Mouse (Mus musculus): ENCODE measurements around the gene Tbc1d15. TPM values are rescaled to one million over a fixed set of nuclear protein-coding genes. Genes with fewer than 3 reads are reported as not detected.

The Tbc1d15 gene
- total RNA-seq, 2 experiments from 2014 or later = 35.6 to 39.4 TPM

DNA sequence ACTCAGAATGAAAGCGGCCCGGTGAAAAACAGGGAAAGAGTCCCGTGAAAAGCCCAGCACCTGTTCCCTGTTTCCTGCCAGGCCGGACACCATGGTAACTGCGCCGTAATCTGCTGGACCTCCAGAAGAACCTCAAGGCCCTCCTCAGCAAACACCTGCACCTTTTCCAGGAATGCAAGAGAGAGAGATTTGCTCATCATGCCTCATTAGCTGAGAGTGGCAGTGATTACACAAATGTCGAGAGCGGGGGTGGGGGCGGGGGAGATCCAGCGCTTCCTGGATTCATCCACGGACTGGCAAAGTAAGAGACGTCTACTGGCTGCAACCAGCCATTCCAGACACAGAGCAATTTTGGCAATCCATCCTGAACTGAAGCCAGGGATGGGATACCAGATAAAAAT lies 75.7 kb downstream of the Tbc1d15 start:
- intact Hi-C loops (cut with DNase I; ENCODE audit: low total_unique reads) = no loop called here

DNA sequence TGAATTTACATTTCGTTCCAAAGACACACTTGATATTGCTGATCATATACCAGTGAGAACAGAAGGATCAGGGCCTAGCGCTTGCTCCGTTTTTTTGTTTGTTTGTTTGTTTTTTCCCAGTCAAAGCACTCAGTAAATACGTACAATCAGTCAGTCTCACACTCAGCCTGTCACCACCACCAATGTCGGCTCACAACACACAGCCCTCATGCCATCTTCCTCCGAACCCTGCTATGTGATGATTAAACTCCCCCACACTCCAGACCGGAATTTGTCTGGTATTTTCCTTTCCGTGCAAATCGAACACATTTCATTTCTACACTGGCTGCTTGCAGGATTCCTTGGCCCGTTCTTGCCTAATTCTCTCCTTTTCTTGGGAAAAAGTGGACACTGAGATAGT lies 77.9 kb downstream of the Tbc1d15 start:
- intact Hi-C loops (cut with DNase I; ENCODE audit: low total_unique reads) = no loop called here
- DNase-seq = no peak

More for the DNA sequence above, 75.7 kb downstream of the Tbc1d15 start:
- DNase-seq = no peak

DNA sequence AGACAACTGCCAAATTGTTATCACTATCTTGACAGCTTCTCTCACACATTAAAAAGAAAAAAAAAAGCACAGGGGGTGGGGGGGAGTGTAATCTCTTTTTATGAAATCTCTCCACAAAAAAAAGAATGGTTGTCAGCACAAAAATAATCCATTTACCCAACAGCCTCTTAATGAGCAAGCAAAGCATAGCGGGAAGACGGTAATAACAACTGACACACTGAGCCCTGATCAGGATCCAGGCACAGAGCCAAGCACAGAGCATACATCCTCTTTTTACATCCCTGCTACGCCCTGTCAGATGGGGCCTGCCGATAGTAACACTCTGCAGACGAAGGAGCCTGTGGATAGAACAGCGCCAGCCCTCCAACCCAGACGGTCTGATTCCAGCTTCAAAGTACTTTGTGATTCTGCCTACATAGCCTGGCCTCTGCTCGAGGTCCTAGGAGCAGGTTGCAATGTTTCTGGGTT lies 79.9 kb downstream of the Tbc1d15 start:
- DNase-seq = no peak
- intact Hi-C loops (cut with DNase I; ENCODE audit: low total_unique reads) = no loop called here

DNA sequence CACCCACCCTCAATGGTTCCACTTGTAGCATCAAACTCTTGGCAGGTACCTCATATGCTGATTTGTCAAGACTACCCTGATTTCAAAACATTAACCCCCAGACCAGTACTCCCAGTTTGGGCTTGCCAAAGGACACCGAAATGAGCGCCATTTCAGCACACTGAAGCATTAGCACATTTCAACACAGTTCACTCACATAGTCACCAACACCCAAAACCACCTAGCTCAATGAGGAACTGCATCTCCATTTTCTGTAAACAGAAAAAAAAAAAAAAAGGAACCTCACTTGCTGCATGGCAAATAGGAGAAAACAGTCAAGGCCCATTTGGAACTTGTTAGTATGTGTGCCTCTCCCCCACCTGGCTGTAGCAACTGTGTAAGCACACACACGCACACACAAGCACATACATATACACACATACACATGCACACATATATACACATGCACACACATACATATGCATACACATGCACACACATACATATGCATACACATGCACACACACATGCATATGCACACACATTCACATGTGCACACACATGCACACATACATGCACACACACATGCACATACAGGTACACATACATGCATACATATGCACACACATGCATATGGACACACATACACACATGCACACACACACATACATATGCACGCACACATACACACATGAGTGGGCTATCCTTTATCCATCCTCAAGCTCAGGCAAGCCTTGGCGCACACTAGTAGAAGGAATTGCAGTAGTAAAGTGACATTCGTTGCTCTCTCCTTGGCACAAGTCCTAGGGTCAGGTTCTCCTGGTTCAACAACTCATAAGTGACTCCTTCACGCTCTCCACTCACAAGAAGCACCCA lies 80.5 kb downstream of the Tbc1d15 start:
- intact Hi-C loops (cut with DNase I; ENCODE audit: low total_unique reads) = no loop called here
- no peak for DNase-seq

DNA sequence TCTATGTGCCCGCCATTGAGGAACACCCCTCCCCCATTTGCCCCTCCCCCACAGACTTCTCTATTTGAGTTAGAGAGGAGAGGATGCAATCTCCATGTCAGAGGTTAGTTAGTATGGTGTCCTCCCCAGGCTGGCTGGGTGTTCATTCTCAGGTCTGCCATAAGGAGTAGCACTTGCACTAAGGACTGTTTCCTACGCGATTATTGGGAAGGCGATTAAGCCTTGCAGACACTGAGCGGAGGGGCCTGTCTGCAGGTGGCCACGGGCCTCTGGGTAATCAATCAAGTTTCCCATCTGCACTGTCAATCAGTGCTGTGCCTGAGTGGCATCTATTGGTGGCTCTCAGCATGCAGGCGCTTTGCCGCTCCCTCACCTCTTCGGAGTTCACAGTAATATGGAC lies 81.9 kb downstream of the Tbc1d15 start:
- intact Hi-C loops (cut with DNase I; ENCODE audit: low total_unique reads) = no loop called here
- DNase-seq = no peak

DNA sequence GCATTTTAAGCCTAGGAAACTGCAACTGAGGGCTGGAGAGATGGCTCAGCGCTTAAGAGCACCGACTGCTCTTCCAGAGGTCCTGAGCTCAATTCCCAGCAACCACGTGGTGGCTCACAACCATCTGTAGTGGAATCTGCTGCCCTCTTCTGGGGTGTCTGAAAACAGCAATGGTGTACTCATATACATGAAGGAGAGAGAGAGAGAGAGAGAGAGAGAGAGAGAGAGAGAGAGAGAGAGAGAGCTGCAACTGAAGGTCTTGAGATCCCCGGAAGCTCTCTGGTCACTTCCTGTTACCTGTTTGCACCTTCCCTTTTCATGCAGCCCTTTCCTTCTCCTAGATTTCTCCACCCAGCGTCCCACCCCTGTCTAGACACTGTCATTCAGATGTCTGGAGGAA lies 91.0 kb downstream of the Tbc1d15 start:
- DNase-seq = no peak
- intact Hi-C loops (cut with DNase I; ENCODE audit: low total_unique reads) = no loop called here

Other genes starting within 250 kb of the Tbc1d15 start
- not detected for gene Tph2, start 66.4 kb downstream of the Tbc1d15 start, total RNA-seq (2021)
- 10 to 100 TPM; 29.3 to 31.6 TPM for gene Rab21, start 64.1 kb upstream of the Tbc1d15 start, total RNA-seq (2021)
- gene Tmem19, start 111.0 kb upstream of the Tbc1d15 start, total RNA-seq (2021) = 10 to 100 TPM; 11.6 to 14.2 TPM
- gene Thap2, start 133.0 kb upstream of the Tbc1d15 start, total RNA-seq (2021) = 1 to 10 TPM; 4.3 to 4.6 TPM
- 10 to 100 TPM in 1 of 2 experiments, 1 to 10 TPM in 1; 9.8 to 11.4 TPM for gene Zfc3h1, start 133.5 kb upstream of the Tbc1d15 start, total RNA-seq (2021)